Mouse (Mus musculus) embryonic facial prominence, embryonic 13.5 days (tissue): ENCODE measurements at regions not wholly inside any gene's neighbourhood (a gene's known extent, or its start where the extent isn't known, plus 50 kb on each side); places are given as distances from the start of the nearest gene placed in this dataset.

Source experiments
- ATAC-seq: fragments of 200-750 bp; cut with Nextera tagmentation; 2 replicates; pipeline ENCODE4 v1.8.0; 2017; ENCODE audit warnings: low read depth; ENCODE audit not compliant: insufficient number of reproducible peaks, insufficient read depth, low FRiP score, low TSS enrichment
- H3K27ac ChIP-seq: fragments of 300-500 bp; sonication (generic); 2 replicates; pipeline ENCODE4 v1.5.1; 2015; ENCODE audit warnings: moderate library complexity, mild to moderate bottlenecking, inconsistent platforms
- H3K27me3 ChIP-seq: fragments of 300-500 bp; sonication (generic); 2 replicates; pipeline ENCODE4 v1.6.1; 2015; ENCODE audit warnings: mild to moderate bottlenecking, inconsistent platforms
- H3K36me3 ChIP-seq: fragments of 300-500 bp; sonication (generic); 2 replicates; pipeline ENCODE4 v1.6.1; 2015; ENCODE audit warnings: mild to moderate bottlenecking, inconsistent platforms
- H3K4me1 ChIP-seq: fragments of 300-500 bp; sonication (generic); 2 replicates; pipeline ENCODE4 v1.6.1; 2015; ENCODE audit warnings: inconsistent platforms
- H3K4me2 ChIP-seq: fragments of 300-500 bp; sonication (generic); 2 replicates; pipeline ENCODE4 v1.6.1; 2015; ENCODE audit warnings: moderate library complexity, mild to moderate bottlenecking, inconsistent platforms
- H3K4me3 ChIP-seq: fragments of 300-500 bp; sonication (generic); 2 replicates; pipeline ENCODE4 v1.5.1; 2015; ENCODE audit warnings: mild to moderate bottlenecking, inconsistent platforms
- H3K9ac ChIP-seq: fragments of 300-500 bp; sonication (generic); 2 replicates; pipeline ENCODE4 v1.6.1; 2015; ENCODE audit warnings: mild to moderate bottlenecking, inconsistent platforms
- H3K9me3 ChIP-seq: fragments of 300-500 bp; sonication (generic); 2 replicates; pipeline ENCODE4 v1.6.1; 2016; ENCODE audit warnings: inconsistent platforms
- WGBS: fragments of 180-500 bp; shearing (Covaris S2); methylation state at CpG from one replicate; pipeline ENCODE4 v1.1.7; 2015; ENCODE audit warnings: mixed read lengths; 5-methylcytosine and 5-hydroxymethylcytosine counted together

DNA sequence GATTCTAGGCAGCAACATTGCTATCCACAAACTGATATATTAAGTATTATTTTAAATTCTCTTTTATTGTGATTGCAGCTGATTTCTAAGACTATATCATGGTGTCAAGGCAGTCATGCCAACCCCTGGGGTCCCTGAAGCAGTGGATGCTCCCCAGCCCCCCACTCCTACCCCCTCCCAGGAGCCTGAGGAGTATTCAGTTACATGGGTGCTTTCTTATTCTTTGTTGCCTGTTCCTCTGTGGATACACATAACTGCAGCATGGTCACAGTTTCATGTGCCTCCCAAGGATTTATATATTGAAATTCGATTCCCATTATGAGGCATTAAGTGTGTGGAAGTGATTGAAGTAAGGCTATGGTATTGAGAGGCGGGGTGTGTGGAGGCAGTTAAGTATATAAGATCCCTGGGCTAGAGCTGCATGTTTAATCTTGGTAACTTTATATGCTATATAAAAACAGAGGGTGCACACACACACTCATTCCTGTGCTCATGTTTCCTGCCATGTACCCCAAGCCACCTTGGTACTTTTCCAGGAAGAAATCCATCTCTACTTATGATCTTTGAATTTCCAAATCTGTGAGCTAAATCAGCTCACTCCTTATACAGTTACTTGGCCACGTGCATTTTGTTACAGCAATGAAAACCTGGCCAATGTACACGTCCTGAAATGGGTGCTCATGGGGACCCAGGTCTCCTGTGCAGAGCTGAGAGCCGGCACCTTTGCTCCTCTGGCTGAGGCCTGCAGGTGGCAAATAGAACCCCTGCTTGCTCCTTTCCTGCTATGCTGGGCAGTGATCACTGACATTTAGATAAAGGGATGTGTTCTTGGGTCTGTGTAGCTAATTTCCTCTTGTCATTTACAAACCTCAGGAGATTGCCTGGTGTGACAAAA is 259.0 kb downstream of the Nek10 start:
- Histone ChIP-seq H3K27ac (no peak overlapping the region), H3K27me3 (no peaks in the 10 kb centered on the region), H3K4me1 (peaks cover 10% of the 10 kb centered on the region; the same call in 1 of the 2 replicates), H3K36me3 (no peaks in the 10 kb centered on the region), H3K9ac (no peak overlapping the region), H3K9me3 (no peaks in the 10 kb centered on the region), H3K4me3 (no peak overlapping the region), H3K4me2 (no peak overlapping the region)
- peak; percentile 32; the same call in 1 of the 2 replicates for ATAC-seq
- 38% methylated on average over 5 of the region's 5 CpGs for WGBS

- no peaks in the 10 kb centered on the region for H3K36me3 ChIP-seq
- ATAC-seq: no peak
- WGBS: 17% methylated on average over 4 of the region's 4 CpGs
These were observed 259.7 kb downstream of the Nek10 start for GRCm38 (mm10) chr14:15062861-15063418.

GRCm38 (mm10) chr14:15064991-15065525 is 261.8 kb downstream of the Nek10 start:
- Histone ChIP-seq H3K27me3 (no peaks in the 10 kb centered on the region), H3K27ac (no peak overlapping the region), H3K4me3 (no peak overlapping the region), H3K36me3 (no peaks in the 10 kb centered on the region), H3K9ac (no peak overlapping the region), H3K9me3 (no peaks in the 10 kb centered on the region), H3K4me2 (no peak overlapping the region), H3K4me1 (peaks cover 10% of the 10 kb centered on the region; the same call in 1 of the 2 replicates)
- 56% methylated on average over 5 of the region's 5 CpGs for WGBS
- no peak for ATAC-seq

More at GRCm38 (mm10) chr14:15062861-15063418, 259.7 kb downstream of the Nek10 start:
- no peak overlapping the region for H3K4me3 ChIP-seq
- H3K27me3 ChIP-seq: no peaks in the 10 kb centered on the region
- H3K27ac ChIP-seq: no peak overlapping the region
- H3K4me1 ChIP-seq: peaks cover 10% of the 10 kb centered on the region; the same call in 1 of the 2 replicates
- H3K9me3 ChIP-seq: no peaks in the 10 kb centered on the region
- no peak overlapping the region for H3K9ac ChIP-seq
- H3K4me2 ChIP-seq: no peak overlapping the region

DNA sequence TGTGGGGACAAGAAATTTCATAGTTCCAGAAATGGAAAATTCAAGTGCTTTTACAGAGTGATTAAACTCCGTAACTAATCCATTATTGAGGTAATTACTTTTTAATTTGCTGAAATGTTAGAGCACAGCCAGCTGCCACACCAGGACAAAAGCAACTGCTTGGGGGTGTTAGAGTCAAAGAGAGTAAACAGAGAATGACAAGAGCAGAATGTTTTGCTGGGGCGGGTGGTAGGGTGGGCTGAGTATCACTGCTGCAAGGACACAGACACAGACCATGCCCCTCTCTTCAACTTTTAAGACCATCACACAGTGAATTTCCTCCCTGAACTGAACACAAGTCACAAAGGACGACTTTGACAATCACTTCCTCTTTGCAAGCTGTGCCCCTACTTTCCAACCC is 272.7 kb downstream of the Nek10 start:
- WGBS: 30% methylated on average over 3 of the region's 3 CpGs
- H3K27me3 ChIP-seq: no peaks in the 10 kb centered on the region
- H3K4me3 ChIP-seq: no peak overlapping the region
- H3K9ac ChIP-seq: no peak overlapping the region
- H3K36me3 ChIP-seq: no peaks in the 10 kb centered on the region
- no peak for ATAC-seq
- no peaks in the 10 kb centered on the region for H3K9me3 ChIP-seq
- no peaks in the 10 kb centered on the region for H3K4me1 ChIP-seq
- no peak overlapping the region for H3K4me2 ChIP-seq
- no peak overlapping the region for H3K27ac ChIP-seq

- Histone ChIP-seq H3K4me2 (no peak overlapping the region), H3K27ac (no peak overlapping the region), H3K4me1 (no peaks in the 10 kb centered on the region), H3K9me3 (no peaks in the 10 kb centered on the region), H3K27me3 (no peaks in the 10 kb centered on the region), H3K4me3 (no peak overlapping the region), H3K9ac (no peak overlapping the region), H3K36me3 (no peaks in the 10 kb centered on the region)
- ATAC-seq: no peak
- 51% methylated on average over 2 of the region's 2 CpGs for WGBS
These were observed 279.7 kb downstream of the Nek10 start for GRCm38 (mm10) chr14:15082889-15083288.

DNA sequence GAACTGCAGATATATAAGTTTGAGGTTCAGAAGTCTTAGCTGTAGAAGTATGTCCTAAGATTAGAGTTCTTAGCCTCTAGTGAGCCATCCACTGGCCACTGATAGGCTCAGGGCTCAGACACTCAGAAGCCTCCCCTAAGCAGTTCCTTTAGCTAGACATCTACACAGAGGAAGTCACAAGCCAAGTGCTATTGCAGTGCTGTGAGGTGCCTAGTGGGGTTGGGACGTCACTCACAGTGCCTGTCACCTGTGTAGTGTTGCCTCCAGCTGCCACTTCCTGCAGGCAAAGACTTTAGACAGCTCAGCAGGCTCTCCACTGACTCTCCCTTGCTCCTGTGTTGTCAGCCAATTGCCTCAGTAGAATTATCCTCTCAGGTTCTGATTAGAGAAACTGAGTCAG is 280.6 kb downstream of the Nek10 start:
- H3K9me3 ChIP-seq: no peaks in the 10 kb centered on the region
- no peak overlapping the region for H3K4me3 ChIP-seq
- no peaks in the 10 kb centered on the region for H3K4me1 ChIP-seq
- 63% methylated on average over 1 of the region's 1 CpGs for WGBS
- ATAC-seq: no peak
- H3K4me2 ChIP-seq: no peak overlapping the region
- H3K27me3 ChIP-seq: no peaks in the 10 kb centered on the region
- H3K27ac ChIP-seq: no peak overlapping the region
- H3K9ac ChIP-seq: no peak overlapping the region
- H3K36me3 ChIP-seq: no peaks in the 10 kb centered on the region

- no peak for ATAC-seq
- H3K27me3 ChIP-seq: no peaks in the 10 kb centered on the region
- no peak overlapping the region for H3K4me3 ChIP-seq
- H3K9ac ChIP-seq: no peak overlapping the region
- 12% methylated on average over 5 of the region's 5 CpGs for WGBS
- H3K27ac ChIP-seq: no peak overlapping the region
- no peak overlapping the region for H3K4me2 ChIP-seq
- H3K4me1 ChIP-seq: no peaks in the 10 kb centered on the region
- no peaks in the 10 kb centered on the region for H3K36me3 ChIP-seq
- no peaks in the 10 kb centered on the region for H3K9me3 ChIP-seq
These were observed 283.8 kb downstream of the Nek10 start for GRCm38 (mm10) chr14:15087061-15087460.

DNA sequence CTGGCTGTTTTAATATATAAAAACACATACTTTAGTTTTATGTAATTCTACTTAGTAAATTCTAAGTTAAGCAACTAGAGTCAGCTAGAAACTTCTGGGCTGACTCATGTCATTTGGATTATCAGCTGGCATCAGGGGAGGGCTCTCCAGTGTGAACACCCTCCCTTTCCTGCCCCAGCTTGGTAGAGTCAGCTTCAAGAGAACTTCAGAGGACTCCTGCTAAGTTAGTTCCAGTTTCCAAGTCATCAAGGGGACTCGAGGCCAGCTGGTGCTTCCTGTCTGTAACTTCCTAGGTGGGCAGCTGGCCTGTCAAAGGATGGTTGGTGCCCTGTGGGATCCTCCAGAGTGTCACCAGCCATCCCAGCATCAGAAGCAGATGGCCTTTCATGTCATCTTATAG is 293.6 kb downstream of the Nek10 start:
- 47% methylated on average over 1 of the region's 1 CpGs for WGBS
- no peak overlapping the region for H3K27ac ChIP-seq
- no peaks in the 10 kb centered on the region for H3K27me3 ChIP-seq
- no peaks in the 10 kb centered on the region for H3K36me3 ChIP-seq
- H3K9ac ChIP-seq: no peak overlapping the region
- H3K4me2 ChIP-seq: no peak overlapping the region
- no peaks in the 10 kb centered on the region for H3K4me1 ChIP-seq
- ATAC-seq: no peak
- no peak overlapping the region for H3K4me3 ChIP-seq
- no peaks in the 10 kb centered on the region for H3K9me3 ChIP-seq

GRCm38 (mm10) chr14:15099909-15100308 is 296.7 kb downstream of the Nek10 start:
- Histone ChIP-seq H3K4me1 (no peaks in the 10 kb centered on the region), H3K27me3 (no peaks in the 10 kb centered on the region), H3K4me3 (no peak overlapping the region), H3K9ac (no peak overlapping the region), H3K4me2 (no peak overlapping the region), H3K27ac (no peak overlapping the region), H3K9me3 (no peaks in the 10 kb centered on the region), H3K36me3 (no peaks in the 10 kb centered on the region)
- no peak for ATAC-seq

DNA sequence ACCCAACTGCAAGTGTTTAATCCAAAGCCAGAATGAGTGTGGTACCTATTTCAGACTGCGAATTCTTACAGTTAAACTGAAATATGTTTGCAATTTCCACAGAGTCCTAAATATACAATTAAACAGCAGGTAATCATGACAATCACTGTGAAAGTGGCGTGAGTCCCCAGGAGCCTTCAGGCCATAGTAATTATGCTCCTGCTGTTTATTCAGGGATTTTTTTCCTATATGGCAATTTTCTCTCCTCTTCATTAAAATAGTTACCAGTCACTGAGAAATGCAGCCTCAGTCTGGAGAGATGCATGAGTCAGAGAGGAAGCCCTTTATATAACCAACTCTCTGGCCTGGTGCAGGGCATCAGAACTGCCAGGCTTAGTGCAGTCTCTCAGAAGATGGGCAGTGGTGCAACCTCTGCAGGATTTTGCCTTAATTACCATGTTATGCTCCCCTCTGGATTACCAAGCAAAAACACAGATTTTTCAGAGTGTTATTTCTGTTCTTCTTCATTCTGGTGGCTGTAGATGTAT is 304.6 kb downstream of the Nek10 start:
- Histone ChIP-seq H3K27ac (no peak overlapping the region), H3K9ac (no peak overlapping the region), H3K36me3 (no peaks in the 10 kb centered on the region), H3K4me1 (no peaks in the 10 kb centered on the region), H3K4me3 (no peak overlapping the region), H3K27me3 (no peaks in the 10 kb centered on the region), H3K9me3 (no peaks in the 10 kb centered on the region), H3K4me2 (no peak overlapping the region)
- WGBS: 34% methylated on average over 2 of the region's 2 CpGs
- ATAC-seq: no peak

- no peak overlapping the region for H3K4me2 ChIP-seq
- H3K9ac ChIP-seq: no peak overlapping the region
- H3K27ac ChIP-seq: no peak overlapping the region
- no peak overlapping the region for H3K4me3 ChIP-seq
- ATAC-seq: no peak
- 59% methylated on average over 2 of the region's 2 CpGs for WGBS
- no peaks in the 10 kb centered on the region for H3K4me1 ChIP-seq
- no peaks in the 10 kb centered on the region for H3K27me3 ChIP-seq
- H3K36me3 ChIP-seq: no peaks in the 10 kb centered on the region
- H3K9me3 ChIP-seq: no peaks in the 10 kb centered on the region
These were observed 316.5 kb downstream of the Nek10 start for GRCm38 (mm10) chr14:15119745-15120144.

- Histone ChIP-seq H3K4me1 (no peaks in the 10 kb centered on the region), H3K9ac (no peak overlapping the region), H3K36me3 (no peaks in the 10 kb centered on the region)
These were observed 310.6 kb downstream of the Lrrc3b start for GRCm38 (mm10) chr14:15128157-15128556.

More at GRCm38 (mm10) chr14:15128157-15128556, 310.6 kb downstream of the Lrrc3b start:
- no peaks in the 10 kb centered on the region for H3K9me3 ChIP-seq
- no peak overlapping the region for H3K4me3 ChIP-seq
- 77% methylated on average over 3 of the region's 3 CpGs for WGBS
- H3K4me2 ChIP-seq: no peak overlapping the region
- H3K27ac ChIP-seq: no peak overlapping the region
- H3K27me3 ChIP-seq: no peaks in the 10 kb centered on the region
- ATAC-seq: no peak
